Mouse (Mus musculus): ENCODE measurements around the gene Myl12a. TPM values are rescaled to one million over a fixed set of nuclear protein-coding genes. Genes with fewer than 3 reads are reported as not detected.

Gene Myl12a
- polyA plus RNA-seq (2016; fragmentation: Nextera tagmentation; extraction: Ambion mirVana), result 566 and 574 TPM in 2 replicates

GRCm38 (mm10) chr17:71002744-71003094 is at the start of gene Myl12a:
TSS of gene Myl12a (minus strand) at chr17:71002878.
- Histone ChIP-seq H3K9ac (peak within 1 kb of the TSS; percentile 94), H3K9me3 (no peaks in the 10 kb centered on the region), H3K27me3 (no peaks in the 10 kb centered on the region), H3K4me1 (peaks cover 32% of the 10 kb centered on the region), H3K36me3 (no peaks in the 10 kb centered on the region), H3K4me2 (replicated peaks) (peak within 1 kb of the TSS; percentile 59), H3K4me3 (peak within 1 kb of the TSS; percentile 85), H3K27ac (peak within 1 kb of the TSS; percentile 100)
- WGBS, result 3% methylated on average over 14 of the region's 14 CpGs
- peak; percentile 13 for ATAC-seq (ENCODE audit: insufficient number of reproducible peaks, insufficient read depth, low FRiP score, low TSS enrichment)

- H3K36me3 ChIP-seq, result no peaks in the 10 kb centered on the region
- no peak for ATAC-seq (ENCODE audit: insufficient number of reproducible peaks, insufficient read depth, low FRiP score, low TSS enrichment)
- 85% methylated on average over 8 of the region's 8 CpGs for WGBS
- H3K9ac ChIP-seq, result no peak overlapping the region
- no peaks in the 10 kb centered on the region for H3K4me1 ChIP-seq
- no peak overlapping the region for H3K4me2 ChIP-seq (replicated peaks)
- no peak overlapping the region for H3K4me3 ChIP-seq
- H3K27me3 ChIP-seq, result no peaks in the 10 kb centered on the region
- H3K27ac ChIP-seq, result no peak overlapping the region
- H3K9me3 ChIP-seq, result no peaks in the 10 kb centered on the region
These were observed 46.6 kb upstream of the Myl12a start for GRCm38 (mm10) chr17:71049292-71049691.

DNA sequence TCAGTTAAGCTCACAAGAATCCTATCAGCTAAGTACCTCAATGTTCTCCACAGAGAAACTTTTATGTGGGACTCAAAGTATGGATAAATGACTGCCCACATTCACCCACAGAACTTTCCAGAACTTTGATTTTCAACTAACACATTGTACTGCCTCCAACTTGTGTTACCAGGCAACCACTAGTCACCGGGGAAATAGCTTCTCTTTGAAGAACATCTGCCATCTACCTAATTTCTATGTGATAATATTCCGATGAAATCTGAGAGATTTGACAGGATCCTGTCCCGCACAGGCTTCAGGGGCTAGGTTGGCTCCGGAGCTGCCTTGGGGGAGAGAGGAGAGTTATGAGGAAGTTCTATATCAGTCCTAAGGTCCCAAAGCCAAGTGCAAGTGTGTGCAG is 44.2 kb upstream of the Myl12a start:
- Histone ChIP-seq H3K27ac (no peak overlapping the region), H3K4me1 (no peaks in the 10 kb centered on the region), H3K4me2 (replicated peaks) (no peak overlapping the region), H3K4me3 (no peak overlapping the region), H3K9me3 (no peaks in the 10 kb centered on the region), H3K36me3 (no peaks in the 10 kb centered on the region), H3K9ac (no peak overlapping the region), H3K27me3 (no peaks in the 10 kb centered on the region)
- ATAC-seq (ENCODE audit: insufficient number of reproducible peaks, insufficient read depth, low FRiP score, low TSS enrichment), result no peak
- 86% methylated on average over 4 of the region's 4 CpGs for whole genome bisulfite sequencing

- no peaks in the 10 kb centered on the region for H3K36me3 ChIP-seq
- ATAC-seq (ENCODE audit: insufficient number of reproducible peaks, insufficient read depth, low FRiP score, low TSS enrichment), result no peak
- H3K9me3 ChIP-seq, result no peaks in the 10 kb centered on the region
These were observed 42.9 kb upstream of the Myl12a start for GRCm38 (mm10) chr17:71045591-71045990.

DNA sequence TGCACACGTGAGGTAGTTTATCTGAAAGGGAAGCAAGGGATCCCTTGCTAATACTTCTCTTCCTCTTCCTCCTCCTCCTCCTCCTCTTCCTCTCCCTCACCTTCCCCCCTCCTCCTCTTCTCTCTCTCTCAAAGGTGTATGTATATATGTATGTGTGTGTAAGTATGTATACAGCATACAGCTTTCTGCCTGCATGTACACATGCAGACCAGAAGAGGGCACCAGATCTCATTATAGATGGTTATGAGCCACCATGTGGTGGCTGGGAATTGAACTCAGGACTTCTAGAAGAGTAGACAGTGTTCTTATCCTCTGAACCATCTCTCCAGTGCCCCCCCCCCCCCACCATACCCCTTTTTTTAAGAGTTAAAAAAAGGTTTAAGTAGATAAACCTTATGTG is 40.0 kb upstream of the Myl12a start:
- no peaks in the 10 kb centered on the region for H3K9me3 ChIP-seq
- H3K4me3 ChIP-seq, result no peak overlapping the region
- no peak overlapping the region for H3K4me2 ChIP-seq (replicated peaks)
- H3K9ac ChIP-seq, result no peak overlapping the region
- no peaks in the 10 kb centered on the region for H3K36me3 ChIP-seq
- H3K27ac ChIP-seq, result no peak overlapping the region
- no peak for ATAC-seq (ENCODE audit: insufficient number of reproducible peaks, insufficient read depth, low FRiP score, low TSS enrichment)
- H3K4me1 ChIP-seq, result peaks cover 10% of the 10 kb centered on the region
- 100% methylated on average over 1 of the region's 1 CpGs for WGBS
- H3K27me3 ChIP-seq, result no peaks in the 10 kb centered on the region

More at GRCm38 (mm10) chr17:71045591-71045990, 42.9 kb upstream of the Myl12a start:
- WGBS, result 81% methylated on average over 9 of the region's 9 CpGs
- no peaks in the 10 kb centered on the region for H3K27me3 ChIP-seq
- H3K27ac ChIP-seq, result no peak overlapping the region
- no peak overlapping the region for H3K4me2 ChIP-seq (replicated peaks)
- H3K4me1 ChIP-seq, result 0 out of 2 replicates have a peak, but pooled peaks cover under 1% of the 10 kb centered on the region
- no peak overlapping the region for H3K9ac ChIP-seq
- no peak overlapping the region for H3K4me3 ChIP-seq

- WGBS, result 79% methylated on average over 5 of the region's 5 CpGs
- Histone ChIP-seq H3K4me1 (peaks cover 10% of the 10 kb centered on the region), H3K9ac (no peak overlapping the region), H3K36me3 (no peaks in the 10 kb centered on the region), H3K4me3 (no peak overlapping the region), H3K9me3 (no peaks in the 10 kb centered on the region), H3K4me2 (replicated peaks) (no peak overlapping the region), H3K27ac (no peak overlapping the region), H3K27me3 (no peaks in the 10 kb centered on the region)
- ATAC-seq (ENCODE audit: insufficient number of reproducible peaks, insufficient read depth, low FRiP score, low TSS enrichment), result no peak
These were observed 37.9 kb upstream of the Myl12a start for GRCm38 (mm10) chr17:71040582-71040880.

- H3K4me1 ChIP-seq, result peaks cover 10% of the 10 kb centered on the region
- no peak overlapping the region for H3K4me3 ChIP-seq
- H3K4me2 ChIP-seq (replicated peaks), result no peak overlapping the region
- H3K27me3 ChIP-seq, result no peaks in the 10 kb centered on the region
- H3K9ac ChIP-seq, result no peak overlapping the region
- no peak for ATAC-seq (ENCODE audit: insufficient number of reproducible peaks, insufficient read depth, low FRiP score, low TSS enrichment)
- H3K9me3 ChIP-seq, result no peaks in the 10 kb centered on the region
- WGBS, result 32% methylated on average over 12 of the region's 12 CpGs
- no peaks in the 10 kb centered on the region for H3K36me3 ChIP-seq
- H3K27ac ChIP-seq, result no peak overlapping the region
These were observed 37.3 kb upstream of the Myl12a start for GRCm38 (mm10) chr17:71039851-71040581.

- no peak for ATAC-seq (ENCODE audit: insufficient number of reproducible peaks, insufficient read depth, low FRiP score, low TSS enrichment)
- Histone ChIP-seq H3K4me3 (no peak overlapping the region), H3K4me2 (replicated peaks) (no peak overlapping the region), H3K4me1 (peaks cover 10% of the 10 kb centered on the region), H3K27ac (no peak overlapping the region), H3K27me3 (no peaks in the 10 kb centered on the region), H3K9ac (no peak overlapping the region), H3K9me3 (no peaks in the 10 kb centered on the region), H3K36me3 (no peaks in the 10 kb centered on the region)
- WGBS, result 60% methylated on average over 5 of the region's 5 CpGs
These were observed 36.1 kb upstream of the Myl12a start for GRCm38 (mm10) chr17:71038812-71039211.

- Histone ChIP-seq H3K36me3 (no peaks in the 10 kb centered on the region), H3K4me3 (no peak overlapping the region), H3K9me3 (no peaks in the 10 kb centered on the region), H3K4me1 (peaks cover 10% of the 10 kb centered on the region), H3K4me2 (replicated peaks) (no peak overlapping the region), H3K27me3 (no peaks in the 10 kb centered on the region), H3K9ac (no peak overlapping the region), H3K27ac (no peak overlapping the region)
- 86% methylated on average over 7 of the region's 7 CpGs for WGBS
- ATAC-seq (ENCODE audit: insufficient number of reproducible peaks, insufficient read depth, low FRiP score, low TSS enrichment), result no peak
These were observed 34.5 kb upstream of the Myl12a start for GRCm38 (mm10) chr17:71037188-71037587.

- WGBS, result 78% methylated on average over 5 of the region's 5 CpGs
- H3K9me3 ChIP-seq, result no peaks in the 10 kb centered on the region
- H3K36me3 ChIP-seq, result no peaks in the 10 kb centered on the region
- no peak for ATAC-seq (ENCODE audit: insufficient number of reproducible peaks, insufficient read depth, low FRiP score, low TSS enrichment)
- no peak overlapping the region for H3K9ac ChIP-seq
- no peaks in the 10 kb centered on the region for H3K4me1 ChIP-seq
- no peaks in the 10 kb centered on the region for H3K27me3 ChIP-seq
- H3K4me3 ChIP-seq, result no peak overlapping the region
- no peak overlapping the region for H3K4me2 ChIP-seq (replicated peaks)
- no peak overlapping the region for H3K27ac ChIP-seq
These were observed 31.8 kb upstream of the Myl12a start for GRCm38 (mm10) chr17:71034472-71034871.

DNA sequence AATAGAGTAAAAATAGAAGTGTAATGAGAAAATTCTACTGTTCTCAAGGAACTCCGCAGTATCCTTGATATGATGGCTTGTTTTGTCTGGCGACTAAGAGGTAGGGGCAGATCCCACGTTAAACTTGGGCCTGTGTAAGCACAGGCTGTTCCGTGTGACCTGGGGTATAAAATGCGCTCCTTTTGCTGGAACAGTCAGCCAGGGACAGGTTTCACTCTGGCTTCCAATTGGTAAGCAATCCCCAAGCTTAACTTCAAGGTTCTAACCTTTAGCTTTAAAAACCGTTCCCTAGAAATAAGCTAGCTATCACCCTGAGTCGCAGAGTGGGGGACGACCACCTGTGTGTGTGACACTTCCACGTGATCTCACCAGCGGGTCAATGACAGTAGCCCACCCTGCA is 30.0 kb upstream of the Myl12a start:
- H3K4me2 ChIP-seq (replicated peaks), result no peak overlapping the region
- no peak overlapping the region for H3K27ac ChIP-seq
- H3K4me3 ChIP-seq, result no peak overlapping the region
- no peak overlapping the region for H3K9ac ChIP-seq
- no peak for ATAC-seq (ENCODE audit: insufficient number of reproducible peaks, insufficient read depth, low FRiP score, low TSS enrichment)
- no peaks in the 10 kb centered on the region for H3K27me3 ChIP-seq
- 84% methylated on average over 10 of the region's 10 CpGs for WGBS
- H3K9me3 ChIP-seq, result no peaks in the 10 kb centered on the region
- H3K4me1 ChIP-seq, result no peaks in the 10 kb centered on the region
- no peaks in the 10 kb centered on the region for H3K36me3 ChIP-seq

- Histone ChIP-seq H3K4me1 (peaks cover 7% of the 10 kb centered on the region), H3K9ac (no peak overlapping the region), H3K9me3 (no peaks in the 10 kb centered on the region), H3K27me3 (no peaks in the 10 kb centered on the region), H3K27ac (no peak overlapping the region), H3K4me2 (replicated peaks) (no peak overlapping the region), H3K36me3 (no peaks in the 10 kb centered on the region), H3K4me3 (no peak overlapping the region)
- no peak for ATAC-seq (ENCODE audit: insufficient number of reproducible peaks, insufficient read depth, low FRiP score, low TSS enrichment)
- WGBS, result 87% methylated on average over 3 of the region's 3 CpGs
These were observed 24.5 kb upstream of the Myl12a start for GRCm38 (mm10) chr17:71027186-71027585.
